Mouse (Mus musculus) small intestine, adult 2 months (tissue): ENCODE measurements around the gene Sec61b.

ENCODE experiments used
- CTCF ChIP-seq: fragments of 200-500 bp; IDR thresholded peaks from 2 replicates; pipeline ENCODE4 v1.5.1; 2012; ENCODE audit warnings: low read depth, mild to moderate bottlenecking, control low read depth, inconsistent platforms, low read length, moderate library complexity, mixed read lengths; ENCODE audit not compliant: insufficient replicate concordance, insufficient read length; ENCODE audit errors: extremely low read depth
- POLR2A ChIP-seq: fragments of 200-500 bp; IDR thresholded peaks from 2 replicates; pipeline ENCODE4 v1.6.1; 2012; ENCODE audit warnings: low read depth, mild to moderate bottlenecking, control low read depth, inconsistent platforms, low read length, moderate library complexity

DNA sequence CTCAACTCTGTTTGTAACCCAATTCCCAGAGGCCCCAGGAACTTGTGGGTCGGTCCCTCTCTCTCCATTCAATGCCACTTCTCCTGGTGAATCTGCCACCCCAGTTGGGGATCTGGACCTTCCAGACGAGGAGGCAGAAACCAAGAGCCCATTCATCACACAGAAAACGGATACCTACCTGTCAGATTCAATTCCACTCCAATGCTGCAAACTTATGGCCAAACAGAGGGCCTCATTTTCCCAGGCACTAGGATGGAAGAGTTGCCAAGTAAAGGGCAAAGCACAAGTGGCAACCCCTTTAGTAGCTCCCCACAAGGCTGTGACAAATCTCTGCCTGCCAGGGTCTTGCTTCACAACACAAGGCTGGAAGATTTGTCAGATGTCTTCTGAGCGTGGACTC lies 45.6 kb downstream of the Sec61b start:
- TF ChIP-seq CTCF = no peak
- no peak for TF ChIP-seq POLR2A
